Mouse (Mus musculus): ENCODE measurements around the gene Rad50. TPM values are rescaled to one million over a fixed set of nuclear protein-coding genes. Genes with fewer than 3 reads are reported as not detected.

The Rad50 gene
- 10 to 100 TPM; 11.1 to 13.1 TPM for total RNA-seq (2021)
- long read RNA-seq, experiment 1, full-length matches to known transcripts, result 5 of 9 reads
- long read RNA-seq, experiment 1, partial matches to known transcripts, result 2 of 9 reads
- long read RNA-seq, experiment 1, other reads (novel, unspliced or antisense), result 2 of 9 reads
- long read RNA-seq, experiment 2, full-length matches to known transcripts, result 3 of 4 reads
- long read RNA-seq, experiment 2, partial matches to known transcripts, result 1 of 4 reads
- long read RNA-seq, experiment 2, other reads (novel, unspliced or antisense), result 0 of 4 reads

DNA sequence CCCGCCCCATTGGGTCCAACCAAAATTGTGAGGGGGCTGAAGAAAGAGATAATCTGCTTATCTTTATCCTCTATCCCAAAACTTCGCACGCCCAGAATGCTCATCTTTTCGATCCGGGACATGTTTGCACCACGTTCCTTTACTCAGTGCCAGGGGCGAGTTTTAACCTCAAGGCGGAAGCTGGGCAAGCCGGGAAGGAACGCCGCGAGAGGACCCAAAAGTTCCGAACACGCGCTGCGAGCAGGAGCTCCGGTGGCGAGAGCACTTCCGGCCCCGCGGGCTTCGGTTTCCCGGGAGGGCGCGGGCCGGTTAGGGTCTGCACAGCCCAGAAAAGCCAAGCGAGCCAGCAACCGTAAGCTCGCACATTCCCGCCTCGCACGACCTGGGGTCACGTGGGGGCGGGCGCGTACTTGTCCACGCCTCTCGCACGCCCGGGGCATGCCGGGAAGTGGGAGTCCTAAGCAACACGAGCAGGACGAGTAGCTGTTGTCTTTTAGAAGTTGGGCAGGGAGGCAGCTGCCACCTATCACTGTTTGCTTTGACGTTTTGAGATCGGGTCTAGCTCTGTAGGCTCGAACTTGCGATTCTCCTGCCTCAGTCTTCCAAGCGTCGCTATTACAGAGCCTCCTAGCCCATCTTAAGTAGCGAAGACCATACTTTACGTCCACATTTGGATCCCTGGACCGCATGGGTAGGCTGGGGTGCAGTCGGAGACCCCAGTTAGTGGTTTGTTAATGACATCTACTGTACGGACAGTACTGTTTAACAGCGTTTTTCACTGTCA lies at the start of gene Rad50:
Rad50 (minus strand) TSS at position 386 of the 784 bp plus-strand sequence.
- peak; percentile 92 to 94 for DNase-seq (ENCODE audit: low spot score in 2 of 2)

DNA sequence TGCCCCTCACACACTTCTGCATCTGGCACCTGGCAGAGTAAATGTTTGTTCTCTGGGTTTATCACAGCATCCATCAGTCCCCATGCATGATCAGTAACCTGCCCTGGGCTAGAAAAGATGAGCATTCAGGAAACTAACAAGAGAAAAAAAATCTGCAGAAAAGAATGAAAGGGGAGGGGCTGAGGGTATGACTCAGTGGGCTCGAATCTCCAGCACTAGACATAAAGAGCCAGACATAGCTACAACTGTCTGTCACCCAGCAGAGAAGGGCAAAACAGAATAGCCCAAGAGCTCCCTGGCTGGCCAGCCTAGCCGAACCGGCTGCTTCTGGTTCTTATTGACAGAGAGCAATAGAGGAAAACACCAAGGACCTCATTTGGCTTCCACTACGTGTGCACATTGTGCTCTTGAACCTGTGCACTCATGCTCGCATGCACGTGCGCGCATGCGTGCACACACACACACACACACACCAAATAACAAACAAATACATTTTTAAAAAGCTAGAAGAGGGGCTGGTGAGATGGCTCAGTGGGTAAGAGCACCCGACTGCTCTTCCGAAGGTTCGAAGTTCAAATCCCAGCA lies 48.0 kb upstream of the Rad50 start:
- DNase-seq (ENCODE audit: low spot score in 2 of 2), result no peak

DNA sequence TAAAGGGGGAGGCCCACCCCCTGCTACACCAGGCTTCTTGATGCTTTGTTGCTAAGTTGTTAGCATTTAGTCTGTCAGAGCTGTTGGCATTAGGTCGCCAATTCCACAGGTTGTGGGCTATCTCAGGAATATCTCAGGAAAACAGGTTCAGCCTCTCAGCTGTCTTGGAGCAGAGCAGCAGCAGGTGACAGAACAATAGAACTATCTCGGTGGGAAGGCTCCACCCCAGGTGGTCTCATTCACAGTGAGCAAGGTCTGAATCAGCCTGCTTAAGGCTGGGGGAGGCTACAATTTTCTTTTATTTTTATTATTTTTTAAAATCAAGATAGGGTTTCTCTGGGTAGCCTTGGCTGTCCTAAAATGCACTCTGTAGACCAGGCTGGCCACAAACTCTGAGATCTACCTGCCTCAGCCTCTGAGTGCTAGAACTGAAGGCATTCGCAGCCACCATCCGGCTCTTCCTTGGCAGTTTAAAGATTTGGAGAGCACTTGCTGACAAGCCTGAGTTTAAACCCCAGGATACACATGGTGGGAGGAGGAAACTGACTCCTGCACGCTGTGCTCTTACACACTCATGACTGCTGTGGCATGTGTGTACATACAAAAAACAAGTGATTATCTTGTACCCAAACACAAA lies 42.7 kb upstream of the Rad50 start:
- DNase-seq (ENCODE audit: low spot score in 2 of 2), result no peak

DNA sequence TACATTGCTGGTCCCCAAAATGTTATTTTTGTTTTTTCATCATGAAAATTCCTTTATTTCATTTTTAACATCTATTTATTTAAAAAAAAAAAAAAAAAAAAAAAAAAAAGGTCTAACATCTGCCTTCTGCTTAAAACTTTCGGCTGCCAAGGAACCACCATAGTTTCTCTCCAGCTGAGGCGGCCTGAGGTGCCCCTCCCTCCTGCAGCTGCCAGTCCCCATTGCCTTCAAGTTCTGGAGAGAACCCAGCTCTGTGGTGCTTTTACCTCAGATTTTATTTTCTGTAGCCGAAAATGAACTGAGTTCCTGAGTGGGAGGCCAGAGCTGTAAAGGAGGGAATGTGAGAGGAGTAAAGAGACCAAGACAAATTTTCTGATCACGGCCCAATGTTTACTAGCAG lies 42.2 kb upstream of the Rad50 start:
- no peak for DNase-seq (ENCODE audit: low spot score in 2 of 2)

DNA sequence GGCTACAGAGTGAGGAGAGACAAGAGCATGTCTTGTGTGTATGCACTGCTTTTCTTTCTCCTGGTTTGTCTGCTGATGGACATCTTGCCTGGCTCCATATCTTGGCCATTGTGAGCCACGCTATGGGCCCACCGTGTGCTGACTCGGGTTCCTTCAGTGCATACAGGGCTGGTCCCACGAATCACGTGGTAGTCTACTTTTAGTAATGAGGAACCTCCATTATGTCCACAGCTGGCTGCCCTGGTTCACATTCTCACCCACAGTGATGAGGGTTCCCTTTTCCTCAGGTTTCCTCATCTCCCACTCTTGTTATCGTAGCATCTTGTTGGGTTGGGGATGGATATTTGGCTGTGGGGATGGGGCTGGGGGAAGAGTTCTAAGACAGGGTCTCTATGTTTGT lies 41.5 kb upstream of the Rad50 start:
- no peak for DNase-seq (ENCODE audit: low spot score in 2 of 2)

DNA sequence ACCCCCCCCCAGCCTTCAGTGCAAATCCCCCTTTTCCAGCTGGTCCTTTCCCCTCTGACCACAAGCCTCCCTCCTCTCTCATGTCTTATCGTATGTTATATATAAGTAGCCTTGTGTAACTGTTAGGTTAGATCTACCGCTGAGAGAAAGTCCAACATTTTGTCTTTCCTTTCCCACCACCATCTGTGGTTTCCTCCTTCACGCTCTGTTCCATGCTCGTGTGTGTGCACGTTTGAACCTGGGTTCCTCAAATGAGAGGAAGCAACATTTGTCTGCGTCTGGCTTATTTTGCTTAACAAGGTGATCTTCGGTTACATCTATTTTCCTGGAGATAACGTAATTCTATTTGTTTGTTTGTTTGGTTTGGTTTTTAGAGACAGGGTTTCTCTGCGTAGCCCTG lies 40.9 kb upstream of the Rad50 start:
- no peak for DNase-seq (ENCODE audit: low spot score in 2 of 2)

DNA sequence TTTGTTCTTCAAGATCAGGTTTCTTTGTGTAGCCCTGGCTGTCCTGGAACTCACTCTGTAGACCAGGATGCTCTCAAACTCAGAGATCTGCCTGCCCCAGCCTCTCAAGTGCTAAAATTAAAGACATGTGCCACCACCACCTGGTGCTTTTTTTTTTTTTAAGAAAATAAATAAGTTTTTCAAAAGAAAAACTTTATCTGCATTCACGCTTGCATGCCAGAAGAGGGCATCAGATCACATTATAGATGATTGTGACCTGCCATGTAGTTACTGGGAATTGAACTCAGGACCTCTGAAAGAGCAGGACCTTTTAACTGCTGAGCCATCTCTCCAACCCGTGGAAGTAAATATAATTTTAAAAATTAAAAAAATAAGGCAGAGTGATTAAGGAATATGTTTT lies 38.1 kb upstream of the Rad50 start:
- DNase-seq (ENCODE audit: low spot score in 2 of 2), result no peak

DNA sequence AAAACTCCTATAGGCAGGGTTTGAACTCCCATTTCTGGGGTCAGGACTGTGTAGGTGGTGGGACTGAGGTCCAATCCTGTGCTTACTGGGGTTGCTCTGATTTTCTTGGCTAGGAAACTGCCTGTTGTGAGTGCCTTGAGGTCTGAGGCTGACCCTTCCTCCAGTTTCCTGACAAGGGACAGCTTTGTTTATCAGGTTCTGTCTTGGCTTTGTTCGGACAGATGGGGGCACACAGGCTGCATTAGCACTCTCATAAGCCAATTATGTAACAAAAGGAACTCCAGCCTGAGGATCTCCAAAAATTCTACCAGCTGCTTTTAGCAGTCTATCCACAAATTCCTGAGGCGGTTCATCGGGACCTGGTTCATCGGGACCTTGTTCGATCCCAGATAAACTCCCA lies 35.2 kb upstream of the Rad50 start:
- no peak for DNase-seq (ENCODE audit: low spot score in 2 of 2)

DNA sequence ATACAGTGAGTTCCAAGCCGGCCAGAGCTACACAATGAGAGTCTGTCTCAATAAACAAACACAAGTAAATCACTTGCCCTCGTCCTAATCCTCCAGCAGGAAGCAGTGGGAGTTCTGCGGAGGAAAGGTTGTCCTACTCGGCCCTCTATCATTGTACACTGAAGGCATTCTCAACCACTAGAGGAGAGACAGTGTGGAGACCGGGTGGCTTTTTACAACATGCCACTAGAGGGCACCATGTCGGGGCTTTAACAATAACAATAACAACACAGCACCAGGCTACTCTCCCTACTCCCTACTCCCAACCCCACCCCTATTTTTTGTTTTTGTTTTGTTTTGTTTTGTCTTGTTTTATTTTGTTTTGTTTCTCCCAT lies 30.4 kb upstream of the Rad50 start:
- peak; percentile 48 to 57 for DNase-seq (ENCODE audit: low spot score in 2 of 2)

DNA sequence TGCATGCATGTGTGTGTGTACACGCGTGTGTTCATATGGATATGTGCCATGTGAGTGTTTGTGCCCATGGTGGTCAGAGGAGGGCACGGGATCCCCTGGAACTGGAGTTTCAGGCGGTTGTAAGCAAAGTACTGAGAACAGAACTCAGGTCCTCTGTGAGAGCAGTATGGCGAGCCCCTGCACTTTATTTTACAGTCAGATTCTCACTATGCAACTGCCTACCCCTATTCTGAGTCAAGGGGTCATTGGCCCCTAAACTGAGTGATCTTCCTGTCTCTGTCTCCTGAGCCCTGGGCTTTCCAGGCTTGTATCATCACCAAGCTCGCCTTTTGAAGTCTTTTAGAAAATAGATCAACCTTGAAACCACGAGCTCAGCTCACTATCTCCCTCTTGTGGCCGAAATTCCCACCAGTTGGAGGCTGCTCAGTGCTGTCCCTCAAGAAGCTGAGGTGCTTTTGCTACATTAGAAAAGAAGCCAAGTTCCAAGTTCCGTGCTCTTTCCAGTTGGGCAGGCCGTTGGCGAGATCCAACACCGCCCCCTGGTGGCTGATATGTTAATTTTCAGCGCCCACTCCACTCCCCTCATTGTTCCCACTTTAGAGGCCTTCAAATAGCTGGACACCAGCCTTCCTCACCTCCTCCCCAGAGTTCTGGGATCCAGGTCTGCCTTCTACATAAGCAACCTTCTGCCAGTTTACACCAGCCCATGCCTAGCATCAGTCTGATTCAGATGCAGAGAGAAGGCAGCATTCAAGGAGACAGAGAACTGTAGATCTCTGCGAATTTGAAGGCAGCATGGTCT lies 29.9 kb upstream of the Rad50 start:
- peak; percentile 78 to 79 for DNase-seq (ENCODE audit: low spot score in 2 of 2)

DNA sequence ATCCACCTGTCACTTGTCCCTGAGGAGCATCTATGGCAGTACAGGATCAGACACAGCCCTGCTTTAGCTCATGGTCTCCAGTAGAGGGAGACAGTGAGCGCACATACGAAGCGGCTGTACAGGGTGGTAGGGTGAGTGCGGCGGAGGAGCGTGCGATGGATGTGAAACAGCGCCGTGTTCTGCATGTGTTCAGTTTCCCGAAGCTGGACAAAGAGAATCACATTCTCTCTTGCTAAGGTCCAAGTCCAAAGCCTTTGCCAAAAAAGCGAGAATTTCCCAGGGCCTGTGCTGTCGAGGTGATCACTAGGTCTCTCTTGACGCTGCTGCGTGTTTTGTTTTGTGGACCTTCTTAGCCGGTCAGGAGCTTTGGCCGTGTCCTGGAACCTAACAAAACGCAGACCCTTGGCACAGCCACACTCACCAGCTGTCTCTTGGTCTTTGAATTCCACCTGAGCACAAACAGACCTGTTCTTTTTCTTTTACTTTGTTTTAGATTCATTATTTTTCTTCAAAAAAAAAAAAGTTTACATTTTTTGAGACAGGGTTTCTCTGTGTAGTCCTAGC lies 28.6 kb upstream of the Rad50 start:
- DNase-seq (ENCODE audit: low spot score in 2 of 2), result peak; percentile 55 to 61

DNA sequence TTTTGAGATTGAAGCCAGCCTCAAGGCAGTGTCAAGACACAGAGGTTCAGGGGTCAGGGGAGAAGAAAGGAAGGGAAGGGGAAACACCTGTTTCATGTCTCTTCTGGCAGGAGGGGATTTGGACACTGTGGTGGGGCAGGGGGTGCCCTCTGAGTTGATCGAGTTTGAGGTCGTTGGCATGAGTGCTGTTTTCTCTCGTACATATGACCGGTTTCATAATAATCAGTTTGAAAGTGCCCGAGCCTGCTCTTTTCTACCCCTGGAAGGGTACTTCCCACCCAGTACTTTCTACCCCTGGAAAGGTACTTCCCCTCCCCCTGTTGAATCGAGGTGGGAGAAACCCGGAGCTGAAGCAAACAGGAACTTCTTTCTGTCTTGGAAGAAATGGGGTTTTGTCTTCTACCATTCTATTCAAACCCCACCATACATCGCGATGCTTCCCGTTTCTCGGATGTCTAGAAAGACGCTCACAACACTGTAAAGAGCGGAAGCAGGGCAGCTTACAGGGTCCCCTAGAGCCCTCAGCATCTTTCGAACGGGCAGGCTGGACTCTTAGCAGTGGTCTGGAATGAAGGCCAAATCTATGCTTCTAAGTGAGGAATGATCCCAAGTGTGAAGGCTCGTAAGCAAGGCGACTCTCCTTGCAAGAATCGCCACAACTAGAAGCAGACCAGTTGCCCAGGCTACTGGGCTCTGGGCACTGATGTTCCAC lies 28.0 kb upstream of the Rad50 start:
- no peak for DNase-seq (ENCODE audit: low spot score in 2 of 2)

DNA sequence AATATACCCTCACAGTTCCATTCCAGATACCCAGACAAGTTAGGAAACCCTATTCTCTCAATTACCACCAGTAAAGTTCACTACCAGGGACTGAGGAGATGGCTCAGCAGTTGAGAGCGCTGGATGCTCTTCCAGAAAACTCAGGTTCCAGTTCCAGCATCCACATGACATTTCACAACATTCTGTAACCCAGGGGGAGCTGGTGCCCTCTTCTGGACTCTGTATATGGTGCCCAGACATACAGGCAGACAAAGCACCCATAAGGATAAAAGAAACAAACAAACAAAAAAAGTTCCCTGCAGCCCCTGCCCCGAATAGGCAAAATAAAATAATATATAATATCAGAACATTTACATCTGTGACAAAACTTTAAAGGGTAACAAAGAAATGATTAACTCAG lies 27.3 kb upstream of the Rad50 start:
- DNase-seq (ENCODE audit: low spot score in 2 of 2), result no peak

DNA sequence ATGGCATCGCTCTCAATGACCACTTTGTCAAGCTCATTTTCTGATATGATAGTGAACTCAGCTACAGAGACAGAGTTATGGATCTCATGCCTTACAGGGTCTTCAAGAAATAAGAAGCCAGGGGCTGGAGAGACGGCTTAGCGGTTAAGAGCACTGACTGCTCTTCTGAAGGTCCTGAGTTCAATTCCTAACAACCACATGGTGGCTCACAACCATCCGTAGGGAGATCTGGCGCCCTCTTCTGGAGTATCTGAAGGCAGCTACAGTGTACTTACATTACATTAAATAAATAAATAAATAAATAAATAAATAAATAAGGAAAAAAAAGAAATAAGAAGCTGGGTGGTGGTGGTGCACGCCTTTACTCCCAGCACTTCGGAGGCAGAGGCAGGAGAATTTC lies 26.7 kb upstream of the Rad50 start:
- DNase-seq (ENCODE audit: low spot score in 2 of 2), result no peak

DNA sequence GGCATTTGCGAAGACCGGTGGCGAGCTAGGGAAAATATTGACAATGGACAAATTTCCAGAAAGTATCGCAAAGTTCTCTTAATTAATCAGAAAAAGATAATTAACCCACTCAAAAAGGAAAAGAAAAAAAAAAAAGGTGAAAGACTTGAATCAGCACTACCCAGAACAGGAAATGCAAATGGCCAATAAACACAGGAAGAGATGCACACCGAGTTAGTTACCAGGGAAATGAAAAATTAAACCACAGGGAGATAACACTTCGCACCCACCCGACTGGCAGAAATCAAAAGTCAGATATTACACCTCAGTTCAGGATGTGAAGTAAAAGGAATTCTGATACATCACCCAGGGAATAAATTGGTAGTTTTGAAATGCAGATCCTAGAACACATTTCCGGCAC lies 25.1 kb upstream of the Rad50 start:
- no peak for DNase-seq (ENCODE audit: low spot score in 2 of 2)

DNA sequence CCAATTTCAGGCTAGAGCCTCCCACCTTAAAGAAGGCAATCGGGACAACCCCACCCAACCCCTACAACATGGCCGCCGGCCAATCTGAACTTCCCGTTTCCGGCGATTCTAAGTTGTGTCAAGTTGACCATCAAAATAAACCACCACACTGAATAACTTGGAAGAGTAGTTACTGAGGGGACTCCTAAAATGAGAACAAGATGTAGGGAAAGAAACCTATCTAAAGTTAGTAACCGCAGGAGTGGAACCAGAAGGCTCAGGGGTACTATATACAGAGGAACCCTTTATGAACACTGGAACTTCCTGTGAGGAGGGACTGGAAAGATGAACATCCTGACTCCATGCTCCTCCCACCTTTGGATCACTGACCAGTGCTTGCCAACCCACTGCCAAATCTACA lies 24.3 kb upstream of the Rad50 start:
- DNase-seq (ENCODE audit: low spot score in 2 of 2), result no peak

DNA sequence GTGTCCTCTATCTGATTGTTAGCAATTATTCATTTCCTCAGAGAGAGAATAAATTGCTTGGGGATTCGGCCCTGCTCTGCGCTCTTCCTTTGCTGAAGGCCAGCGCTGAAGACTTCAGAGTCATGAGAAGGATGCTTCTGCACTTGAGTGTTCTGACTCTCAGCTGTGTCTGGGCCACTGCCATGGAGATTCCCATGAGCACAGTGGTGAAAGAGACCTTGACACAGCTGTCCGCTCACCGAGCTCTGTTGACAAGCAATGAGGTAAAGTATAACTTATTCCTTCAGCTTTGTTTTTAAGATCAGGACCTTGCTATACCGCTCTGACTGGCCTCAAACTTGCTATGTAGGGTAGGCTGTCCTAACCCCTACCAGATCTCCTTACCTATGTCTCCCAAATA lies 13.6 kb upstream of the Rad50 start, which contains the start of gene Il5:
Il5 (plus strand) TSS at position 80 of the 400 bp plus-strand sequence.
- DNase-seq (ENCODE audit: low spot score in 2 of 2), result no peak

DNA sequence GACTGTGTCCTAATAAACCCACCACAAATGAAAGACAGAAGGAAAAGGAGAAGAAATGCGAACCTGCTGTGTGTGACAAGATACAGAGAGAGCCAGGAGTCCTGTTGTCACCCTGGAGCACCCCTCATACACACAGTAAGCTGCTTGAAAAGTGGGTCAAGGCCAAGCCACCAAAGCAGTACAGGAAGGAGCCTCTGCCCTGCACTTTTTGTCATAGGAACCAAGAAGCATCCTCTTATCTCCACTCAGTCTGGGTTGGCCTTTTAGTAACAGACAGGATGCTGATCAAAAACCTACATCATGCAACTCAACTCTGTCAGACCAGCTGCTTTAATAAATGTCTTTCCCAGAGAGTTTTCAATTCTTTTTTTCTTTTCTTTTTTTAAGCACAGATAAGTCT lies 12.6 kb upstream of the Rad50 start:
- DNase-seq (ENCODE audit: low spot score in 2 of 2), result no peak

DNA sequence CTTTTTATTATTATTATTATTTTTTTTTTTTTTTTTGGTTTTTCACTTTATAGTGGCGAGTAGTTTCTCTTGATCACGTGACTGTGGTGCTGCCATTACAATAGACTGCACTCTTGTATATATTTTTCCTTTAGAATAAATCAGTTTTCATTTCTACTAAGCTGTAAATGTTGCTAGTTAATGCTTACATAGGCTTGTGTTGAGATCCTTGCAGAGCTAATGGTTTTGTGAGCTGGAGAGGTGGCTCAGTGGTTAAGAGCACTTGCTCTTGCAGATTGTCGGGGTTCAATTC lies 545 bp upstream of the Rad50 start:
- no peak for DNase-seq (ENCODE audit: low spot score in 2 of 2)

DNA sequence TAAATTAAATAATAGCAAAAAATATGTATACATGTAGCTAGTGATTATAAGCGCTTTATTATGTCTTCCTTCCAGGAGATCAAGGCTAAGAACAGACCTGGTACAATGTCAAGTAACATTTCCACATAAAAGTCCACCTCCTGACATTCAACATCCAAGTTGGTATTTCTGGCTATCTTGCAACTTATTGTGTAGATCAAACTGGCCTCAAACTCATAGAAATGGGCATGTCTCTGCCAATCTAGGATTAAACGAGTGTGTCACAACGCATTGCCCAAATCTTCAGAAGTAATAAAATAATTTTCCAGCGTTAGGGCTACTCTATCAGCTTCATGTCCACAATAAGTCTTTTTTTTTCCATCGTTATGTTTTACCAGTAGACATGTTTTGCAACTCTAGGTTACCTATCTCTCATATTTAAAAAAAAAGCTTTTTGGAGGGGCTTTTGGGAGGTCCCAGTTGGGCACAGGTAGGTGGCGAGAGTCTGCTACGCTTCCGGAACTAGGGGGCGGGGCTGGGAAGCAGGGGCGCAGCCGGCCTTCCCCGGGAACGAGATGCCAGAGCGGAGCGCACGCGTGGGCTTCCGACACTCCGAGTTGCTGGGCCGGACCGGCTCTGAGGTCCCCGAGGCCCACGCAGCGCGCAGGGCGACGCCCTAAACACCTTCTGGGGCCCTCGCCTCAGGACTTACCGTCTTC lies 734 bp downstream of the Rad50 start:
- DNase-seq (ENCODE audit: low spot score in 2 of 2), result peak; percentile 17 to 18

Measured in left cerebral cortex, adult 18-20 months (tissue).